Mouse (Mus musculus) erythroblast, embryonic 14.5 days (primary cell): ENCODE results near the gene Olfr1118.

Experiments used
- GATA1 ChIP-seq: IDR thresholded peaks from 2 replicates; pipeline ENCODE4 v1.6.1; 2012; ENCODE audit warnings: low read length, inconsistent platforms, mixed read lengths
- TAL1 ChIP-seq: IDR thresholded peaks from 3 replicates; pipeline ENCODE4 v1.6.1; 2012; ENCODE audit warnings: low read length, inconsistent platforms, mixed read lengths

DNA sequence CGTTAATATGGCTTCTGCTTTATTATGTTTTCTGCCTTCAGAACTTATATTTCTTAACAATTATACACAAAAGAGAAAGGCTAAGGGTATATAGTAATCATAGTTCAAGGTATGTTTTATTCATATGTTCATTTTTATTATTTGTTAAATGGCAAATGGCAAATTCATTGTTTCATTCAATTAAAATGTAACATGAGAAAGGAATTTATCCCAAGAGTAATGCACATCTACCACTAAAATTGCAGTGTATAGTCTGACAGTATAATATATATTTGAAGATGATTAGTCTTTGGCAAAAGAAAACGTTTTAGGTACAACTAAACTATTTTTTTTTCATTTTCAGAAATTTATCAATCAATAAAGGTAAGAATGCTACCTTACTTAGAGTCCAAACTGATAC, 47.1 kb downstream of the Olfr1118 start, which contains the start of gene Olfr1120:
- no peak for TF ChIP-seq GATA1
- no peak for TF ChIP-seq TAL1
